Mouse (Mus musculus) ES-E14 (cell line): ENCODE results near the gene Chtf18.
A peak's percentile ranks its signal among the peaks of the same experiment; 100 is the strongest.

ENCODE experiments used
- CHD2 ChIP-seq: IDR thresholded peaks from 2 replicates; pipeline ENCODE4 v1.6.1; 2014; ENCODE audit warnings: mild to moderate bottlenecking, low read depth, low read length, inconsistent platforms
- HCFC1 ChIP-seq: IDR thresholded peaks from 2 replicates; pipeline ENCODE4 v1.6.1; 2012; ENCODE audit warnings: low read length, inconsistent platforms, borderline replicate concordance; ENCODE audit not compliant: insufficient read depth
- MAFK ChIP-seq: IDR thresholded peaks from 2 replicates; pipeline ENCODE4 v1.6.1; 2014; ENCODE audit warnings: mild to moderate bottlenecking, low read depth, low read length, inconsistent platforms; ENCODE audit not compliant: insufficient read depth
- ZC3H11A ChIP-seq: IDR thresholded peaks from 2 replicates; pipeline ENCODE4 v1.6.1; 2012; ENCODE audit warnings: low read depth, mild to moderate bottlenecking, inconsistent platforms, low read length, borderline replicate concordance
- ZNF384 ChIP-seq: IDR thresholded peaks from 2 replicates; pipeline ENCODE4 v1.6.1; 2012; ENCODE audit warnings: low read depth, low read length, inconsistent platforms

- TF ChIP-seq HCFC1 (no peak), ZNF384 (no peak), CHD2 (0 out of 2 replicates have a peak, but pooled peaks have one; percentile 38), ZC3H11A (no peak), MAFK (0 out of 2 replicates have a peak, but pooled peaks have one; percentile 29)
These were observed 29.4 kb upstream of the Chtf18 start for GRCm38 (mm10) chr17:25756378-25757242.
